Mouse (Mus musculus) kidney, postnatal 0 days (tissue): ENCODE results near the gene Cps1. TPM values are rescaled to one million over a fixed set of nuclear protein-coding genes. Genes with fewer than 3 reads are reported as not detected.

Experiments used
- ATAC-seq: fragments of 200-750 bp; cut with Nextera tagmentation; replicated peaks from 2 replicates; pipeline ENCODE4 v1.8.0; 2017; ENCODE audit warnings: low read depth, moderate number of reproducible peaks, moderate TSS enrichment, moderate library complexity; ENCODE audit not compliant: low FRiP score
- DNase-seq: peaks from one replicate; pipeline ENCODE4 v3.0.0-alpha.2; 2016; ENCODE audit warnings: low spot score
- H3K27ac ChIP-seq: fragments of 300-500 bp; sonication (generic); 2 replicates; pipeline ENCODE4 v1.5.1; 2014; ENCODE audit warnings: mild to moderate bottlenecking
- H3K27me3 ChIP-seq: fragments of 300-500 bp; sonication (generic); 2 replicates; pipeline ENCODE4 v1.6.1; 2014; ENCODE audit warnings: low read length, mixed read lengths; ENCODE audit not compliant: insufficient read depth
- H3K36me3 ChIP-seq: fragments of 300-500 bp; sonication (generic); 2 replicates; pipeline ENCODE4 v1.6.1; 2014; ENCODE audit warnings: low read length, mixed read lengths; ENCODE audit not compliant: insufficient read depth
- H3K4me1 ChIP-seq: fragments of 300-500 bp; sonication (generic); replicated peaks from 2 replicates; pipeline ENCODE4 v1.6.1; 2014; ENCODE audit warnings: antibody characterized with exemption, low read length, mixed read lengths; ENCODE audit not compliant: insufficient read depth
- H3K4me2 ChIP-seq: fragments of 300-500 bp; sonication (generic); 2 replicates; pipeline ENCODE4 v1.6.1; 2014; ENCODE audit warnings: mild to moderate bottlenecking, low read length, moderate library complexity, mixed read lengths
- H3K4me3 ChIP-seq: fragments of 300-500 bp; sonication (generic); replicated peaks from 2 replicates; pipeline ENCODE4 v1.5.1; 2014; ENCODE audit warnings: low read depth, low read length
- H3K9ac ChIP-seq: fragments of 300-500 bp; sonication (generic); 2 replicates; pipeline ENCODE4 v1.6.1; 2014; ENCODE audit warnings: low read depth, low read length
- H3K9me3 ChIP-seq: fragments of 300-500 bp; sonication (generic); replicated peaks from 2 replicates; pipeline ENCODE4 v1.6.1; 2016; ENCODE audit warnings: low read length, inconsistent platforms, mixed read lengths
- CTCF ChIP-seq: IDR thresholded peaks from 2 replicates; pipeline ENCODE4 v1.5.1; 2016; ENCODE audit warnings: antibody characterized with exemption, low read depth, mild to moderate bottlenecking, moderate library complexity
- WGBS: fragments of 180-500 bp; shearing (Covaris S2); extraction: QIAGEN DNeasy Blood & Tissue Kit; methylation state at CpG from one replicate; pipeline ENCODE4 v1.1.7; 2014; 5-methylcytosine and 5-hydroxymethylcytosine counted together
- polyA plus RNA-seq: library from polyadenylated mRNA; unstranded; fragments of >200 nt; fragmentation: Nextera tagmentation; extraction: Ambion mirVana; gene quantifications from 2 replicates; pipeline ENCODE4 v1.2.1, GENCODE M21; 2015

Cps1 gene
- polyA plus RNA-seq, 1 experiment from 2014 or later, result 0.14 TPM

GRCm38 (mm10) chr1:67103476-67104248 is 19.2 kb upstream of the Cps1 start:
- Histone ChIP-seq H3K4me3 (no peak overlapping the region), H3K9ac (no peak overlapping the region), H3K27me3 (no peaks in the 10 kb centered on the region), H3K27ac (no peak overlapping the region), H3K9me3 (no peaks in the 10 kb centered on the region), H3K4me1 (no peaks in the 10 kb centered on the region), H3K36me3 (no peaks in the 10 kb centered on the region), H3K4me2 (no peak overlapping the region)
- TF ChIP-seq CTCF, result no peak
- peak; percentile 40 for DNase-seq
- no peak for ATAC-seq
- 59% methylated on average over 12 of the region's 12 CpGs for WGBS

DNA sequence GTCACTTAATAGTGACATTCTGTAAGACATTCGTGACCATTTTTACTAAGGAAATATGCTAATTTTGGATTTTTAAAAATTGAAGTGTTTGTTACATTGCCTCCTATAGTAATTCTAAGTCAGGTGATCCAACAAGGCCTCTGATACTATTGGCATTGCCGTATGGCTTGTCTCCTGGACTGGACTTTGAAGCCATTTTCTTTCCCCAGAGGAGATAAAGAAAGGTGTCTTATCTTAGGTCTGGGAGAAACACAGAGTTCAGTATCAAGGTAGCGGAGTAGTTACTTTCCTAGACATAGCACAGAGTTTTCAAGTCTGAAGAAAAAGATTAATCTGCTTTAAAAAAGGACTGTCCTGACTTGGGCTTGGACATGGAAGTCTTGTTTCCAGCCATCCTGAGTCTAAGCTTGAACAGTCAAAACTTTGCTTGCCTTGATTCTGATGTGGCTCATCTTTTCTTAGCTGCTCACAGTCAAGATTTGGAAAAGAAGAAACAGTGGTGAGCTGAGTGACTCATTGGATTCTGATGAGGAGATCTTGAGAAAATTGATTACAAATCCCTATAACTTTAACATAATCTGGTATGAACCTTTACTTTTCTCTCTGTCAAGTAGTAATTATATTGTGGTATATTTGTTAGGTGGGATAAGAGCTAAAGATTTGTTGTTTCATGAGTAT is 11.1 kb upstream of the Cps1 start:
- no peaks in the 10 kb centered on the region for H3K9me3 ChIP-seq
- no peak for DNase-seq

DNA sequence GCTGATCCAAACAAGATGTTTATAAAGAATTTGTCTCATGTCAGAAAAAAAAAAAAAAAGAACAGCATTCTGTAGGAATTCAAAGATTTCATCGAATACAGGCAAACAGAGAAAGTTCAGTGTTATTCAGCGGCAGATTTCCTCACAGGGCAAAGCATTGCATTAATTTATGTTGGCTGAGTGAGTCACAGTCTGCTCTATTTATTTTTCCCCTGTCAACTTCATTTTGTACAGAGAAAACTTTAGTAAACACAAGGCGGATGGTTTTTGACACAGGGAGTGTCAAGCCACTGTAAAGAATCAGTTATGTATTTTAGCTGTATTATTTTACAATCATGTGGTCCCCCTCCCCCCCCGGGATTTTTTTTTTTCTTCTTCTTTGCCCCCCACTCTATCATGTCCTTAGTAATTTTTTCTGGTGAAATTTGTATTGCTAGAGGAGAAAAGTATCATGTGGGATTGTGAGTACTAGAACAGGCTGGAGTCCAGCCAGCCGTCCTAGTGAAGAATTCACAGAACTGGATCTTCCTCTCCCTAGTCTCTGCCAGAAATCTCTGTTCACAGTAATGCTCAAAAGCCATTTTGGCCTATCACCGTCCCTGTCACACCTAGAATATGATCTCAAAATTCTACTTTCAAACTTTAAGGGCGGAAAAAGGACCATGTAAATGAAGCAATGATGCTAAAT is 9.3 kb upstream of the Cps1 start:
- Histone ChIP-seq H3K9me3 (no peaks in the 10 kb centered on the region), H3K27me3 (no peaks in the 10 kb centered on the region), H3K4me1 (no peaks in the 10 kb centered on the region), H3K9ac (no peak overlapping the region), H3K4me3 (no peak overlapping the region), H3K4me2 (no peak overlapping the region), H3K36me3 (no peaks in the 10 kb centered on the region), H3K27ac (no peak overlapping the region)
- ATAC-seq (no peak), DNase-seq (peak; percentile 67)
- no peak for TF ChIP-seq CTCF
- WGBS, result 66% methylated on average over 7 of the region's 7 CpGs

More for the DNA sequence above, 11.1 kb upstream of the Cps1 start:
- Histone ChIP-seq H3K4me1 (no peaks in the 10 kb centered on the region), H3K27ac (no peak overlapping the region), H3K36me3 (no peaks in the 10 kb centered on the region), H3K4me2 (no peak overlapping the region), H3K27me3 (no peaks in the 10 kb centered on the region), H3K4me3 (no peak overlapping the region), H3K9ac (no peak overlapping the region)
- ATAC-seq, result no peak
- TF ChIP-seq CTCF, result no peak
- 90% methylated on average over 3 of the region's 3 CpGs for WGBS

- Histone ChIP-seq H3K4me3 (no peak overlapping the region), H3K4me2 (no peak overlapping the region), H3K27ac (no peak overlapping the region), H3K36me3 (no peaks in the 10 kb centered on the region), H3K4me1 (no peaks in the 10 kb centered on the region), H3K27me3 (no peaks in the 10 kb centered on the region), H3K9ac (no peak overlapping the region), H3K9me3 (no peaks in the 10 kb centered on the region)
- ATAC-seq (no peak), DNase-seq (no peak)
- 59% methylated on average over 8 of the region's 8 CpGs for WGBS
- no peak for TF ChIP-seq CTCF
These were observed 6.3 kb upstream of the Cps1 start for GRCm38 (mm10) chr1:67116571-67116970.

DNA sequence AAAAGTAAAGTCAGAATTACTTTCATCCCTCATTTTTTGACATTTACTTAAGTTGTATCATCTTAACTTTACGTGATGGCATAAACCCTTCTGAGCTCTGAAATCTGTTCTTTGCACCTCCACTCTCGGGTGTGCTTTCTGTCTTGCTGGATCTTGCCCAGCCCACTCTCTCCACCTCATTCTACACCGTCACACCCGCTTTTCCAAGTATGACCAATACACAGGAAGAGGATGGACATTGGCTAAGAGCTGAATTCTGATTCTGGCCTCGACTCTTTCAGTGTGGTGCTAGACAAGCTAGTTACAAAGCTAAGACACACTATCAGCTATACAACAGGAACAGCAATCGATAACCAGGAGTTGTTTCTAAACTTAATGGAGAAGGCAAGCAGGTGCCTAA is 5.0 kb upstream of the Cps1 start:
- Histone ChIP-seq H3K9ac (no peak overlapping the region), H3K27ac (no peak overlapping the region)
- 85% methylated on average over 6 of the region's 6 CpGs for WGBS

GRCm38 (mm10) chr1:67125433-67125832 is 2.6 kb downstream of the Cps1 start:
- no peak for DNase-seq
- Histone ChIP-seq H3K4me2 (no peak overlapping the region), H3K9ac (no peak overlapping the region), H3K27ac (no peak overlapping the region), H3K9me3 (no peaks in the 10 kb centered on the region), H3K4me1 (no peaks in the 10 kb centered on the region), H3K27me3 (no peaks in the 10 kb centered on the region), H3K4me3 (no peak overlapping the region), H3K36me3 (no peaks in the 10 kb centered on the region)
- 83% methylated on average over 2 of the region's 2 CpGs for WGBS
- ATAC-seq, result no peak
- TF ChIP-seq CTCF, result no peak

More for the DNA sequence above, 5.0 kb upstream of the Cps1 start:
- DNase-seq (no peak), ATAC-seq (no peak)
- no peak for TF ChIP-seq CTCF
- no peaks in the 10 kb centered on the region for H3K36me3 ChIP-seq
- H3K4me3 ChIP-seq, result no peak overlapping the region
- H3K27me3 ChIP-seq, result no peaks in the 10 kb centered on the region
- no peaks in the 10 kb centered on the region for H3K4me1 ChIP-seq
- H3K9me3 ChIP-seq, result no peaks in the 10 kb centered on the region
- H3K4me2 ChIP-seq, result no peak overlapping the region
